Mouse (Mus musculus): ENCODE data around the gene Fbxw10. TPM values are rescaled to one million over a fixed set of nuclear protein-coding genes. Genes with fewer than 3 reads are reported as not detected.

Fbxw10 gene
- 0.57 and 0.65 TPM in 2 replicates for polyA plus RNA-seq (2015; fragmentation: Nextera tagmentation; extraction: Ambion mirVana)

DNA sequence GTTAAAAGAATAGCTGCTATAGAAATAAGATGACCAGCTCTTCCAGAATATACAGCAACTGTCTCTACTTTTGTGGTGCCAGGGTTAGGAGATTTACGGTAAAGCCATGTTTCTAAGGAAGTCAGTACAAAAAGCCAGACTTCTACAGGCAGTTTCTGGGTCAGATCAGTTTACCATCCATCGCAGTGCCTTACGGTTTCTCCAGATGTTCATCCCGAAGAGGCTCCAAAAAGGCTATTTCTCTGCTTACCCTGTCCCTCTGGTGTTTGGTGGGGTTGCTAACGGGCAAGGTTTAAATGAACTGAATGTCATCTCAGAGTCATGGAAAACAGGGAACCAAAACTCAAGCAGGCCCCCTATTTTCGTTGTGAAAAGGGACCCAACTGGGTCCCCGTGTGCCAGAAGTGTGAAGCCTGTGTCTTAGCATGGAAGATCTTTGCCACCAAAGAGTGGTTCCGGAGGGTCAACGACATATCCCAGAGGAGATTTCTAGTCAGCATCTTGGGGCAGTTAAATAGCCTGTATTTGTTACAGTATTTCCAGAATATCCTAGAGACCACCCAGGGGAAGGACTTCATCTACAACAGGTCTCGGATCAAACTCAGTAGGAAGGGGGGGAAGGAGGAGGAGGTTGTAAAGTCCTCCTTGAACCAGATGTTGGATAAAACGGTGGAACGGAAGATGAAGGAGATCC lies at the start of gene Fbxw10:
Fbxw10 (plus strand) TSS at position 109 of the 694 bp plus-strand sequence.

GRCm38 (mm10) chr11:62820059-62820541 lies 26.8 kb upstream of the Fbxw10 start, which contains the start of gene Trim16:
TSS of gene Trim16 (plus strand) at chr11:62820231.

DNA sequence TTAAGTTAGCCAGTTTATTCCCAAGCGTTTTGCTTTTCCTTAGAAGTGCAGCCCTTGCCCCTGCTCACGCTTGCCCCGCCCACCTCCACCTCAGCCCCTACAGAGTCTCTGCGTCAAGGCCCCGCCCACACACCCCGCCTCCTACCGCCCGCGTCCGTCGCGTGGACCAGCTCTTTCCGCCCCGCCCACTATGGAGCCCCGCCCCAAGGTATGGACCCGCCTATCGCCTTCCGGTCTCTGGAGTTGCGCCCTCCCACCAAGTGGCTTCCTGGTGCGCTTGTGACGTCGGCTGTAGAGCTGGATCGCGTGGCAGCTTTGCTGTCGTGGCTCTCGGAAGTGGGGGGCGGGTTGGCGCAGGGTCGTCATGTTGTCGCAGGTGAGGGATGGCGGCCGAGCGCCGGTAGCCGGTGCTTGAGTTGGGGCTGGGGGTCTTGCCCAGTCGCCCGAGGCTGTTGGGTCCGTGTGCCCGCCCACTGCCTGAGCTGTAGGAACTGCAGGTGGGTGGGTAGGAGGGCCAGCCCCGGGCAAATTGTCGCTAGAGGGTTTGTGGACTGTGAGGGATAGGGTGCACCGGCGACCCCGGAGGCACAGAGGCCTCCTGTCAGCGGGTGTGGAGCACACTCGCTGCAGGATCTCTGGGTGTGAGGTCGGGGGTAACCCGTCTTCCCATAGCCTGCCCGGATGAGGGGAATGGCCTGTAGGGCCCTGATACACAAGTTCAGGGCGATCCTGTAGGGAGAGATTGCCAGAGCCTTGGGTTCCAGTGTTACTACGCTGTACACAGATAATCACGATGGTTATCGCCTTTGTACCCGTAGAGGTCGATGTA lies 32.6 kb downstream of the Fbxw10 start, which contains the start of gene Tvp23b:
Tvp23b (plus strand) TSS at position 236 of the 829 bp plus-strand sequence.

Other genes starting within 250 kb of the Fbxw10 start
- gene Lrrc75a, start 198.5 kb upstream of the Fbxw10 start, polyA plus RNA-seq (2015; fragmentation: Nextera tagmentation; extraction: Ambion mirVana), result 21.6 and 33.8 TPM in 2 replicates
- 52.9 and 78.6 TPM in 2 replicates for gene Mmgt2, start 198.4 kb upstream of the Fbxw10 start, polyA plus RNA-seq (2015; fragmentation: Nextera tagmentation; extraction: Ambion mirVana)
- gene Zfp287, start 115.2 kb upstream of the Fbxw10 start, polyA plus RNA-seq (2015; fragmentation: Nextera tagmentation; extraction: Ambion mirVana), result 5.1 and 5.4 TPM in 2 replicates
- not detected in 2 replicates for gene Gm10428, start 94.0 kb upstream of the Fbxw10 start, polyA plus RNA-seq (2015; fragmentation: Nextera tagmentation; extraction: Ambion mirVana)
- 10.7 and 15.0 TPM in 2 replicates for gene Zfp286, start 57.6 kb upstream of the Fbxw10 start, polyA plus RNA-seq (2015; fragmentation: Nextera tagmentation; extraction: Ambion mirVana)
- 6.3 and 6.9 TPM in 2 replicates for gene Trim16, start 26.8 kb upstream of the Fbxw10 start, polyA plus RNA-seq (2015; fragmentation: Nextera tagmentation; extraction: Ambion mirVana)
- gene Tvp23b, start 32.4 kb downstream of the Fbxw10 start, polyA plus RNA-seq (2015; fragmentation: Nextera tagmentation; extraction: Ambion mirVana), result 89.6 and 109 TPM in 2 replicates
- gene Cdrt4, start 104.1 kb downstream of the Fbxw10 start, polyA plus RNA-seq (2015; fragmentation: Nextera tagmentation; extraction: Ambion mirVana), result 0.51 and 0.60 TPM in 2 replicates
- gene Tekt3, start 214.6 kb downstream of the Fbxw10 start, polyA plus RNA-seq (2015; fragmentation: Nextera tagmentation; extraction: Ambion mirVana), result 0.07 TPM in 1 of 2 replicates, not detected in the other